Mouse (Mus musculus) urinary bladder, adult 18-20 months (tissue): ENCODE results near the gene Gcfc2.

ENCODE experiments used
- DNase-seq, 2 experiments: peaks; one replicate each; pipeline ENCODE4 v3.0.0; 2022; ENCODE audit warnings: low spot score in 2 of 2, mixed read lengths in 2 of 2

The Gcfc2 gene

GRCm38 (mm10) chr6:81975971-81976621 is 52.6 kb downstream of the Gcfc2 start:
- peak; percentile 52 to 60 for DNase-seq

DNA sequence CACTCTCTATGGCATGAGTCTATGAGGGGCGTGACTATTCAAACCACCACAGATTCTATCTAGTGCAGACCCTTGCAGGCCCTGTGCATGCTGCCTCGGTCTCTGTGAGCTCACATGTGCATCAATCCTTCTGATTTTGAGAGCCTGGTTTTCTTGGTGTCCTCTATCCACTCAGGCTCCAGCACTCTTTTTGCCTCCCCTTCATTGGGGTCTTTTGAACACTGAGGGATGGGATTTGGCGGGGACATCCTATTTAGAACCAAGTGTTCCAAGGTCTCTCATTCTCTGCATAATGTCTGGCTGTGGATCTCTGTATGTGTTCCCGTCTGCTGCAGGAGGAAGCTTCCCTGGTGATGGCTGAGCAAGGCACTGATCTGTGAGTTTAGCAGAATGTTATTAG is 55.8 kb downstream of the Gcfc2 start:
- no peak for DNase-seq

DNA sequence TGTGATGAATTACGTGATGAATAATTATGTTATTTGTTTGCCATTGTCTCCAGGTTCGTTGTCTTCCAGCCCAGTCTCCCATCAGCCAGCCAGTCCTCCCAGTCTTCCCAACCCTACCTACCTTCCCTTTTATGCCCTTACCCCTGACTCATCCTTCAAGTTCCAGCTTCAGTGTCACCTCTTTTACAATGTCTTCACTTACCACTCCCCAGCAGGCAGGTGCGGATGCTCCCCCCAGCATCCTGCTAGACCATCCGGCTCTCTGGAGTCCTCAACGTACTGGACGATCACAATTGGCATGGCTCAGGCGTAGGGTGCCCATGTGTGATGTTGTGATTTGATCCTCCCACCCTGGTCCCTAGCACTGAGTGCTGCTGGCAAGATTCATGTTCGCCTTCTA is 62.7 kb downstream of the Gcfc2 start:
- DNase-seq: no peak

- DNase-seq: no peak
Measured at GRCm38 (mm10) chr6:81986599-81986998, 63.1 kb downstream of the Gcfc2 start.

DNA sequence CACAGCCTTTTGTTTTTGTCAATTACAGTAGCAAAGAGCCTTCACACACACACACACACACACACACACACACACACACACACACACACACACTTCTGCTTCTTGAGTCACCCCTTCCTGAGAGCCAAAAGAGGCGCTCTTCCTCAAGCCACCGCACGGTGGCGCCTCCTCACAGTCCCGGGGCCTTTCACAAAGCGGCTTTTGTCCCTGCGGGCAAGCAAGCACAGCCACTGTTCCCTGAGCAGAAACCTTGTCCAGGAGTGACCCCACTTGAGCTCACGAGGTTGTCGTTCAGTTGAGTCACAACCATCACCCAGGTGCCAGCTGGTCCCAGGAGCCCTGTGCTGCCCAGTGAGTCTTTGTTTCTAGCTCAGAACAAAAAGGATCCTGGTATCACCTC is 63.5 kb downstream of the Gcfc2 start:
- peak; percentile 67 to 73 for DNase-seq

- no peak for DNase-seq
Measured at GRCm38 (mm10) chr6:81987580-81987979, 64.1 kb downstream of the Gcfc2 start.

DNA sequence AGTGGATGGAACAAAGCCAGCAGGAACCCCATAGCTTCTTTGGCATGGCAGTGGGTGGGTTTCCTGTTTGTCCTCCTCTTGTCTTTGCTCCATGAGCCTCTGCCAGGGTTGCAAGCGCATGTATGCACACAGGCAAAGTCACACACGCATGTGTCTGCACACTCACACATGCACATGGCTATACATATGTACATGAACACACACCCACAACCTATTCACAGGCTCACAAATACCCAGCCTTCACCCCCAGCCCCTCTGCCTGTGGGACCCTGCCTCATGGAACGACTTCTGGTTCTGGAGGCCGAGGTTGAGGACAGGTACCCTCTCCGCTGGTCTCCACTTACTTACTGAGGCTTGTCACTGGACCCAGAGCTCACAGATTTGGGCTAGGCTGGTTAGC is 64.9 kb downstream of the Gcfc2 start:
- no peak for DNase-seq

GRCm38 (mm10) chr6:81990049-81990810 is 66.8 kb downstream of the Gcfc2 start:
- no peak for DNase-seq
